ENCODE assay signal across 8 mouse cellular contexts in genomic region chr8:84200652-84201544, GRCm38 (mm10). TPM values are rescaled to one million over a fixed set of nuclear protein-coding genes. Genes with fewer than 3 reads are reported as not detected.
DNase-seq lines count a peak whose midpoint lies in the region; ATAC-seq and TF ChIP-seq lines count a peak whose summit lies in the region.

No protein-coding gene starts in this region.

- peak; percentile 47 to 60 for DNase-seq in cerebellum, postnatal 10 days
- no peak for DNase-seq in cerebellum, adult 8-10 months
- peak; percentile 87 for DNase-seq in heart, adult 8-10 months (ENCODE audit: low spot score)
- DNase-seq in kidney, adult 2 months: peak; percentile 88
- peak; percentile 86 for DNase-seq in lung, embryonic 14.5 days
- peak; percentile 73 for DNase-seq in ovary, adult 18-20 months (ENCODE audit: low spot score)

- H3K36me3 ChIP-seq in kidney, adult 2 months (ENCODE audit: control insufficient read depth, insufficient read depth, low read length): no peaks in the 10 kb centered on the region
- H3K36me3 ChIP-seq in lung, embryonic 14.5 days (ENCODE audit: insufficient read depth): peaks cover 11% of the 10 kb centered on the region; the same call in 1 of the 2 replicates

- H3K4me3 ChIP-seq in brown adipose tissue, adult 24 weeks (ENCODE audit: insufficient read depth, low read depth, low read length): peak overlapping the region; percentile 88
- H3K4me3 ChIP-seq in kidney, adult 2 months (ENCODE audit: insufficient read depth, low read depth, low read length): peak overlapping the region; percentile 76
- peak overlapping the region; percentile 77 for H3K4me3 ChIP-seq in lung, embryonic 14.5 days (ENCODE audit: low read depth, low read length)

- H3K27me3 ChIP-seq in kidney, adult 2 months (replicated peaks; ENCODE audit: control insufficient read depth, insufficient read depth, low read length): no peaks in the 10 kb centered on the region
- H3K27me3 ChIP-seq in lung, embryonic 14.5 days (ENCODE audit: insufficient read depth, low read length): no peaks in the 10 kb centered on the region

- TF ChIP-seq POLR2A in kidney, adult 2 months (IDR thresholded peaks at IDR 0.05; ENCODE audit: low read depth, low read length): peak; percentile 72

- 4% methylated on average over 70 of the region's 70 CpGs for WGBS in kidney, adult 2 months
- WGBS in lung, embryonic 14.5 days: 2% methylated on average over 67 of the region's 70 CpGs

- H3K27ac ChIP-seq in brown adipose tissue, adult 24 weeks (replicated peaks; ENCODE audit: low read depth, low read length): peak overlapping the region; percentile 98
- H3K27ac ChIP-seq in kidney, adult 2 months (ENCODE audit: insufficient read depth, low read depth, low read length): peak overlapping the region; percentile 98
- peak overlapping the region; percentile 99 for H3K27ac ChIP-seq in lung, embryonic 14.5 days (ENCODE audit: low read depth)

- H3K4me2 ChIP-seq in lung, embryonic 14.5 days: peak overlapping the region; percentile 94

- peaks cover 5% of the 10 kb centered on the region; the same call in 1 of the 2 replicates for H3K4me1 ChIP-seq in brown adipose tissue, adult 24 weeks (ENCODE audit: control insufficient read depth, insufficient read depth, insufficient read length, low read length)
- H3K4me1 ChIP-seq in kidney, adult 2 months (ENCODE audit: control insufficient read depth, insufficient read depth, low read length): peaks cover 4% of the 10 kb centered on the region; the same call in 1 of the 2 replicates
- H3K4me1 ChIP-seq in lung, embryonic 14.5 days (ENCODE audit: insufficient read depth): peaks cover 49% of the 10 kb centered on the region

- peak overlapping the region; percentile 86 for H3K9ac ChIP-seq in lung, embryonic 14.5 days

- no peaks in the 10 kb centered on the region for H3K9me3 ChIP-seq in lung, embryonic 14.5 days (ENCODE audit: low read depth, low read length)

- peak; percentile 4 for ATAC-seq in lung, embryonic 14.5 days (ENCODE audit: insufficient read depth)
- no peak for ATAC-seq in granulocyte monocyte progenitor cell, adult 5-6 weeks (replicated peaks; ENCODE audit: poor library complexity, severe bottlenecking)

- TF ChIP-seq CTCF in kidney, adult 2 months (conservative IDR thresholded peaks at IDR 0.05; ENCODE audit: insufficient read depth, insufficient read length, low read depth, low read length): no peak
- TF ChIP-seq CTCF in lung, embryonic 14.5 days (IDR thresholded peaks at IDR 0.05; ENCODE audit: low read depth): no peak

RNA-seq across cellular contexts. Expression of gene Nanos3, which starts 15.9 kb away (rescaled TPM):
- polyA plus RNA-seq in brown adipose tissue, adult 24 weeks (2012; ENCODE audit: insufficient read depth, insufficient read length, missing spikeins): not detected in 2 replicates
- total RNA-seq in heart, adult 8-10 months (2022): 1 to 10 TPM in 3 of 4 experiments, under 1 TPM in 1; 0.98 to 1.7 (median 1.5) TPM
- 0.99 and 1.4 TPM in 2 replicates for polyA plus RNA-seq in kidney, adult 2 months (2012; rRNA removed)
- 2.8 and 4.2 TPM in 2 replicates for polyA plus RNA-seq in lung, embryonic 14.5 days (2014; fragmentation: Nextera tagmentation; extraction: Ambion mirVana)
- 3.5 and 9.6 TPM in 2 replicates for total RNA-seq in granulocyte monocyte progenitor cell, adult 5-6 weeks (2014; fragmentation: Nextera tagmentation)
- total RNA-seq in granulocyte monocyte progenitor cell, adult 5-6 weeks (2017): not detected in 2 replicates

RNA-seq across cellular contexts. Expression of gene Zswim4, which starts 36.0 kb away (rescaled TPM):
- 2.7 and 2.8 TPM in 2 replicates for polyA plus RNA-seq in brown adipose tissue, adult 24 weeks (2012; ENCODE audit: insufficient read depth, insufficient read length, missing spikeins)
- 1 to 10 TPM; 6.6 to 8.0 (median 7.2) TPM for total RNA-seq in heart, adult 8-10 months (2022)
- 9.2 and 10.0 TPM in 2 replicates for polyA plus RNA-seq in kidney, adult 2 months (2012; rRNA removed)
- 13.9 and 14.4 TPM in 2 replicates for polyA plus RNA-seq in lung, embryonic 14.5 days (2014; fragmentation: Nextera tagmentation; extraction: Ambion mirVana)
- 4.6 and 8.1 TPM in 2 replicates for total RNA-seq in granulocyte monocyte progenitor cell, adult 5-6 weeks (2014; fragmentation: Nextera tagmentation)
- total RNA-seq in granulocyte monocyte progenitor cell, adult 5-6 weeks (2017): 4.5 and 4.8 TPM in 2 replicates

RNA-seq across cellular contexts. Expression of gene D8Ertd738e, which starts 48.6 kb away (rescaled TPM):
- polyA plus RNA-seq in brown adipose tissue, adult 24 weeks (2012; ENCODE audit: insufficient read depth, insufficient read length, missing spikeins): 245 and 259 TPM in 2 replicates
- 100 to 1,000 TPM; 165 to 232 (median 189) TPM for total RNA-seq in heart, adult 8-10 months (2022)
- polyA plus RNA-seq in kidney, adult 2 months (2012; rRNA removed): 216 and 246 TPM in 2 replicates
- polyA plus RNA-seq in lung, embryonic 14.5 days (2014; fragmentation: Nextera tagmentation; extraction: Ambion mirVana): 377 and 384 TPM in 2 replicates
- 145 and 151 TPM in 2 replicates for total RNA-seq in granulocyte monocyte progenitor cell, adult 5-6 weeks (2014; fragmentation: Nextera tagmentation)
- 66.2 and 88.3 TPM in 2 replicates for total RNA-seq in granulocyte monocyte progenitor cell, adult 5-6 weeks (2017)

RNA-seq across cellular contexts. Expression of gene 4930432K21Rik, which starts 53.1 kb away (rescaled TPM):
- 0.79 TPM in 1 of 2 replicates, not detected in the other for polyA plus RNA-seq in brown adipose tissue, adult 24 weeks (2012; ENCODE audit: insufficient read depth, insufficient read length, missing spikeins)
- 1 to 10 TPM in 1 of 4 experiments, under 1 TPM in 3; 0.17 to 1.2 (median 0.31) TPM for total RNA-seq in heart, adult 8-10 months (2022)
- 0.63 and 0.92 TPM in 2 replicates for polyA plus RNA-seq in kidney, adult 2 months (2012; rRNA removed)
- 0.66 and 0.99 TPM in 2 replicates for polyA plus RNA-seq in lung, embryonic 14.5 days (2014; fragmentation: Nextera tagmentation; extraction: Ambion mirVana)
- total RNA-seq in granulocyte monocyte progenitor cell, adult 5-6 weeks (2014; fragmentation: Nextera tagmentation): 1.2 TPM in 1 of 2 replicates, not detected in the other
- total RNA-seq in granulocyte monocyte progenitor cell, adult 5-6 weeks (2017): 1.2 and 1.8 TPM in 2 replicates

RNA-seq across cellular contexts. Expression of gene Cc2d1a, which starts 53.2 kb away (rescaled TPM):
- polyA plus RNA-seq in brown adipose tissue, adult 24 weeks (2012; ENCODE audit: insufficient read depth, insufficient read length, missing spikeins): 6.8 and 7.1 TPM in 2 replicates
- 10 to 100 TPM; 10.9 to 14.6 (median 12.3) TPM for total RNA-seq in heart, adult 8-10 months (2022)
- 24.1 and 26.0 TPM in 2 replicates for polyA plus RNA-seq in kidney, adult 2 months (2012; rRNA removed)
- polyA plus RNA-seq in lung, embryonic 14.5 days (2014; fragmentation: Nextera tagmentation; extraction: Ambion mirVana): 17.3 and 23.6 TPM in 2 replicates
- total RNA-seq in granulocyte monocyte progenitor cell, adult 5-6 weeks (2014; fragmentation: Nextera tagmentation): 11.8 and 13.5 TPM in 2 replicates
- total RNA-seq in granulocyte monocyte progenitor cell, adult 5-6 weeks (2017): 4.2 and 9.0 TPM in 2 replicates
